ENCODE assay signal across 20 mouse cellular contexts in the genomic region with DNA sequence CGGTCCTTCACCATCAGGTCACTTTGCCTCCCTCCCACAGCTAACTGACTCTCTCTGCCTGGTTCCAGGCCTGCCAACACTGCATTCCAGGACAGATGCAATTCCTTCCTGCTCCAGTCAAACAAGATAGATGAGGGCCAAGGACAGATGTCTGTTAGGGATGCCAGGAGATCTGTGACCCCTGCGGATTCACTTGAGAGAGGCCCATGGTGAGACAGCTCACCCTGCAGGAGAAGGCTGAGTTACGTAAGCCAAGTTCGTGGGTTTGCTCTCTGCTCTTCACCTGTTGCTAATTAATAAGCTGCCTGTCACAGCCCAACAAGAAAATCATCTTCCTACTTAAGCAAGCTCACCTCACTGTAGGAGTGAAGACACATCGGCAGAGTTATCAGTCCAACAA.
DNase-seq lines count a peak whose midpoint lies in the region; ATAC-seq and TF ChIP-seq lines count a peak whose summit lies in the region.
"Had no signal": no experiment of that assay in that cellular context is flagged by ENCODE, and none has a peak within 500 bp of the region (broad histone marks: within the 10 kb centered on the region; RNA-seq: fewer than 3 reads in every experiment).

No protein-coding gene starts in this region.

- no peak overlapping the region for H3ac ChIP-seq in myocyte (ENCODE audit: control insufficient read depth, insufficient read length)

- H3K4me3 ChIP-seq in myocyte = no peak overlapping the region
- no peak overlapping the region for H3K4me3 ChIP-seq in forebrain, embryonic 14.5 days (ENCODE audit: low read depth, low read length)
- H3K4me3 ChIP-seq: forebrain, embryonic 10.5 days; liver, embryonic 12.5 days; lung, embryonic 15.5 days; midbrain, embryonic 13.5 days; neural tube, embryonic 15.5 days had no signal

- ATAC-seq in forebrain, embryonic 14.5 days = no peak
- ATAC-seq: CD4-positive, CD25-positive, alpha-beta regulatory T cell, adult 4 months; hindbrain, postnatal 0 days; liver, embryonic 12.5 days; midbrain, embryonic 13.5 days had no signal

- DNase-seq in left cerebral cortex, adult 11 months (ENCODE audit: low spot score) = peak; percentile 24
- DNase-seq in left cerebral cortex, postnatal 10 days (ENCODE audit: extremely low spot score in 1 of 2, low spot score in 2 of 2) = no peak
- peak; percentile 22 for DNase-seq in NIH3T3 (ENCODE audit: low read depth)
- peak; percentile 21 for DNase-seq in adrenal gland, postnatal 25 days
- no peak for DNase-seq in cerebellum, adult 18-20 months
- no peak for DNase-seq in forebrain, embryonic 14.5 days (ENCODE audit: low spot score)
- DNase-seq: cerebellum, adult 2 months; heart, postnatal 4 days; kidney, adult 8-10 months; kidney, postnatal 4 days; left cerebral cortex, postnatal 4 days; retina, postnatal 1 day had no signal

- H3K27ac ChIP-seq in forebrain, embryonic 14.5 days (ENCODE audit: low read depth, low read length) = no peak overlapping the region
- H3K27ac ChIP-seq: forebrain, embryonic 10.5 days; hindbrain, postnatal 0 days; liver, embryonic 12.5 days; lung, embryonic 15.5 days; midbrain, embryonic 13.5 days; neural tube, embryonic 15.5 days had no signal

- no peak overlapping the region for H3K9ac ChIP-seq in forebrain, embryonic 14.5 days (ENCODE audit: low read length)
- H3K9ac ChIP-seq: liver, embryonic 12.5 days; lung, embryonic 15.5 days; midbrain, embryonic 13.5 days; neural tube, embryonic 15.5 days had no signal

- H3K27me3 ChIP-seq in myocyte (ENCODE audit: control insufficient read depth, insufficient read depth, insufficient read length) = no peaks in the 10 kb centered on the region
- H3K27me3 ChIP-seq in forebrain, embryonic 14.5 days (replicated peaks; ENCODE audit: control insufficient read depth, insufficient read depth, low read length) = no peaks in the 10 kb centered on the region
- H3K27me3 ChIP-seq: liver, embryonic 12.5 days; lung, embryonic 15.5 days; midbrain, embryonic 13.5 days; neural tube, embryonic 15.5 days had no signal

- WGBS in forebrain, embryonic 14.5 days = 88% methylated on average over 5 of the region's 5 CpGs

- H3K4me1 ChIP-seq in forebrain, embryonic 14.5 days (ENCODE audit: control insufficient read depth, insufficient read depth, low read length) = no peaks in the 10 kb centered on the region
- H3K4me1 ChIP-seq: forebrain, embryonic 10.5 days; liver, embryonic 12.5 days; lung, embryonic 15.5 days; midbrain, embryonic 13.5 days; neural tube, embryonic 15.5 days had no signal

- intact Hi-C loops in left cerebral cortex, postnatal 10 days (cut with DNase I) = loop anchor here (5.0 kb wide), 1 partner anchor 102 kb away; a partner anchor contains a TSS

- no peaks in the 10 kb centered on the region for H3K9me3 ChIP-seq in forebrain, embryonic 14.5 days (replicated peaks; ENCODE audit: control insufficient read depth, low read length)
- H3K9me3 ChIP-seq: liver, embryonic 12.5 days; lung, embryonic 15.5 days; midbrain, embryonic 13.5 days; neural tube, embryonic 15.5 days had no signal

- no peak overlapping the region for H3K4me2 ChIP-seq in myocyte (ENCODE audit: low read depth)
- no peak overlapping the region for H3K4me2 ChIP-seq in forebrain, embryonic 14.5 days (ENCODE audit: low read length)
- H3K4me2 ChIP-seq: liver, embryonic 12.5 days; lung, embryonic 15.5 days; midbrain, embryonic 13.5 days; neural tube, embryonic 15.5 days had no signal

- no peaks in the 10 kb centered on the region for H3K79me2 ChIP-seq in myocyte (ENCODE audit: control insufficient read depth, insufficient read depth)

- no peaks in the 10 kb centered on the region for H3K36me3 ChIP-seq in myocyte (ENCODE audit: control insufficient read depth, insufficient read depth)
- no peaks in the 10 kb centered on the region for H3K36me3 ChIP-seq in forebrain, embryonic 14.5 days (ENCODE audit: control insufficient read depth, insufficient read depth, low read length)
- H3K36me3 ChIP-seq: forebrain, embryonic 10.5 days; liver, embryonic 12.5 days; lung, embryonic 15.5 days; midbrain, embryonic 13.5 days; neural tube, embryonic 15.5 days had no signal

- no peak for TF ChIP-seq POLR2A in myocyte (IDR thresholded peaks at IDR 0.05; ENCODE audit: insufficient read length, low read depth)

TF ChIP-seq in myocyte, 11 proteins besides CTCF, POLR2A, EP300 and RAD21:
- TF ChIP-seq TCF3 (IDR thresholded peaks at IDR 0.05; ENCODE audit: insufficient read length, low read depth) (no peak), MYOD1 (IDR thresholded peaks at IDR 0.05; ENCODE audit: control insufficient read depth in 1 of 3, insufficient read length in 2 of 3, low read depth in 2 of 3) (peak; percentile 32 to 78 (median 70))

Comparison
In these comparisons a context has a peak if more than half of its experiments do, and no peak if none do; other contexts are left out.
1. DNase-seq: peak in left cerebral cortex, adult 11 months (single experiment), NIH3T3 (single experiment) and adrenal gland, postnatal 25 days (single experiment); none in left cerebral cortex, postnatal 10 days (0 of 2), cerebellum, adult 18-20 months (0 of 2) and forebrain, embryonic 14.5 days (single experiment).